Mouse (Mus musculus) neural tube, embryonic 15.5 days (tissue): ENCODE measurements at regions not wholly inside any gene's neighbourhood (a gene's known extent, or its start where the extent isn't known, plus 50 kb on each side); places are given as distances from the start of the nearest gene placed in this dataset.

Experiments used
- ATAC-seq: fragments of 200-750 bp; cut with Nextera tagmentation; 2 replicates; pipeline ENCODE4 v1.8.0; 2017; ENCODE audit warnings: mild to moderate bottlenecking, moderate TSS enrichment, moderate library complexity; ENCODE audit not compliant: low FRiP score
- H3K27ac ChIP-seq: fragments of 300-500 bp; sonication (generic); replicated peaks from 2 replicates; pipeline ENCODE4 v1.5.1; 2015; ENCODE audit warnings: mild to moderate bottlenecking, inconsistent platforms
- H3K27me3 ChIP-seq: fragments of 300-500 bp; sonication (generic); replicated peaks from 2 replicates; pipeline ENCODE4 v1.6.1; 2015; ENCODE audit warnings: inconsistent platforms
- H3K36me3 ChIP-seq: fragments of 300-500 bp; sonication (generic); 2 replicates; pipeline ENCODE4 v1.6.1; 2015; ENCODE audit warnings: inconsistent platforms
- H3K4me1 ChIP-seq: fragments of 300-500 bp; sonication (generic); 2 replicates; pipeline ENCODE4 v1.6.1; 2015; ENCODE audit warnings: inconsistent platforms
- H3K4me2 ChIP-seq: fragments of 300-500 bp; sonication (generic); 2 replicates; pipeline ENCODE4 v1.6.1; 2015; ENCODE audit warnings: inconsistent platforms, mild to moderate bottlenecking, moderate library complexity
- H3K4me3 ChIP-seq: fragments of 300-500 bp; sonication (generic); replicated peaks from 2 replicates; pipeline ENCODE4 v1.5.1; 2015; ENCODE audit warnings: mild to moderate bottlenecking, inconsistent platforms
- H3K9ac ChIP-seq: fragments of 300-500 bp; sonication (generic); replicated peaks from 2 replicates; pipeline ENCODE4 v1.6.1; 2015; ENCODE audit warnings: mild to moderate bottlenecking, inconsistent platforms
- H3K9me3 ChIP-seq: fragments of 300-500 bp; sonication (generic); replicated peaks from 2 replicates; pipeline ENCODE4 v1.6.1; 2016; ENCODE audit warnings: inconsistent platforms
- WGBS: fragments of 180-500 bp; shearing (Covaris S2); methylation state at CpG from one replicate; pipeline ENCODE4 v1.1.7; 2015; ENCODE audit warnings: mixed read lengths; 5-methylcytosine and 5-hydroxymethylcytosine counted together

DNA sequence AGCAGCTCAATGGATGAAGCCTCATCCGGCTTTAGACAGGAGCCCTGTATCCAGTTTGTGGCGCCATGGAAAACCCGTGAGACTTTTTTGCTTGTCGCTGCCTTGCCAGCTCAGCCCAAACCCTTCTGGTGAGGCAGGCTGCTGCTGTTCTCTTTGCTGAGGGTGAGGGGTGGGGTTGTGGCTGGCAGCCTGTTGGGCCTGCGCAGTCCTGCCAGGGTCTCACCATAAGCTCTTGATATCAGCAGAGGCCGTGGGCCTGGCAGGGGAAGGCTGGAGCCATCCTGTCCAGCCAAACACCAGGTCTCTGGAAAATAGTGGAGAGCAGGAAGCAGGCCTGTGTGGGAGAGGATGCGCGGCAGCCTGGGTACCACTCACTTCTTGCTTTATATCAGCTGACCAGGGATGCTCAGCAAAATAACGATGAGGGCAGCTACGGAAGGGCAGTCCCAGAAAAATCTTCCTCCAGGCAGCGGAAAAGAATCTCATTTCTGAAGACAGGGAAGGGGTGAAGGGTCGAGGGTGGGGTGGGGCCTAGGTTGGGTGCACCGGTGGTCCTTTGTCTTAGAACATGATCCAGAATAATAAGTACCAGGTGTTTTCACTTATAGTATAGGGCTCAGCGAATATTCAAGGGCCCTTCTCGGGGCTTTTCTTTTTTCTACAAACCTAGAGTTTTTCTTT lies 73.4 kb upstream of the Medag start:
- Histone ChIP-seq H3K9ac (no peak overlapping the region), H3K27ac (no peak overlapping the region), H3K36me3 (no peaks in the 10 kb centered on the region), H3K9me3 (no peaks in the 10 kb centered on the region), H3K4me3 (no peak overlapping the region), H3K27me3 (no peaks in the 10 kb centered on the region), H3K4me2 (no peak overlapping the region), H3K4me1 (peaks cover 11% of the 10 kb centered on the region)
- 73% methylated on average over 15 of the region's 15 CpGs for WGBS
- no peak for ATAC-seq

DNA sequence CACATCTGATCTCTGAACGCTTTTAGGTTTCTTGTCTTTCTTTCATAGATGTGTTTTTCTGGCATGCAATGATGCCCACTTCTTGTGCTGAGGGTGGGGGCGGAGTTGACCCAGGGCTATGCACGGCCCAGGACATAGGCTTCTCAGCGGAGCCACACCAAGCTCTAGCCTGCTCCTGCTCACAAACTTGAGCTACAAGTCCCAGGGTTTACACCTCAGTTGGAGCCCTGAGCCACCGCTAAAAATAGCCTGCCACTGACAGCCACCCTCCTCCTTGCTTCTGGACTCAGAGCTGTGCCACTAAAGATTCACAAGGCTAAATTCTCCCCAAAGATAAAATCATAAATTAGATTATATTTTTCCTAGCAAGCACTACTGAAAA lies 72.9 kb upstream of the Medag start:
- Histone ChIP-seq H3K4me3 (no peak overlapping the region), H3K4me2 (no peak overlapping the region), H3K27ac (no peak overlapping the region), H3K9me3 (no peaks in the 10 kb centered on the region), H3K27me3 (no peaks in the 10 kb centered on the region), H3K36me3 (no peaks in the 10 kb centered on the region), H3K4me1 (peaks cover 11% of the 10 kb centered on the region), H3K9ac (no peak overlapping the region)
- 72% methylated on average over 5 of the region's 5 CpGs for WGBS
- no peak for ATAC-seq

GRCm38 (mm10) chr5:149340361-149340760 lies 71.2 kb upstream of the Medag start:
- H3K4me1 ChIP-seq: peaks cover 7% of the 10 kb centered on the region; the same call in 1 of the 2 replicates
- H3K9me3 ChIP-seq: no peaks in the 10 kb centered on the region
- no peaks in the 10 kb centered on the region for H3K36me3 ChIP-seq
- H3K4me3 ChIP-seq: no peak overlapping the region
- WGBS: 83% methylated on average over 7 of the region's 7 CpGs
- H3K27me3 ChIP-seq: no peaks in the 10 kb centered on the region
- ATAC-seq: no peak
- H3K4me2 ChIP-seq: no peak overlapping the region
- H3K9ac ChIP-seq: no peak overlapping the region
- no peak overlapping the region for H3K27ac ChIP-seq

DNA sequence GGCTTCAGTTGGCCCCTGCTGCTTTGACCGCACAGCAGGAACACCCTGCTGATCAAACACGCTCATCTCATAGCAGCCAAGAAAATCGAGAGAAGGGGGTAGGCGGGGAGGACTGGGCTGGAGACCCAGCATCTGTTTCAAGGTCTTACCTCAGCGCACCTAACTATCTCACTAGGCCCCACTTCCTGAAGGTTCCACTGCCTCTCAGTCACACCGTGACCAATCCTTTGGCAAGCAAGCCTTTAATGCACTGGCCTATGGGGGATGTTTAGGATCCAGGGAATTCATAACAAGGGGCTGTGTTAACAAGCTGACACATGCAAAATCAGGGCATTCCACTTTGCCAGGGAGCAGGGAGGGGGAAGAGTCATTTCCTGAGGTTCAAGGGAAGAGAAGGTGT lies 70.1 kb upstream of the Medag start:
- no peak overlapping the region for H3K27ac ChIP-seq
- no peak overlapping the region for H3K4me3 ChIP-seq
- 60% methylated on average over 6 of the region's 6 CpGs for WGBS
- H3K4me1 ChIP-seq: no peaks in the 10 kb centered on the region
- ATAC-seq: no peak
- no peaks in the 10 kb centered on the region for H3K27me3 ChIP-seq
- no peak overlapping the region for H3K4me2 ChIP-seq
- no peaks in the 10 kb centered on the region for H3K9me3 ChIP-seq
- H3K36me3 ChIP-seq: no peaks in the 10 kb centered on the region
- H3K9ac ChIP-seq: no peak overlapping the region

GRCm38 (mm10) chr5:149343610-149344527 lies 67.7 kb upstream of the Medag start:
- WGBS: 92% methylated on average over 21 of the region's 21 CpGs
- H3K9me3 ChIP-seq: no peaks in the 10 kb centered on the region
- no peaks in the 10 kb centered on the region for H3K36me3 ChIP-seq
- H3K9ac ChIP-seq: no peak overlapping the region
- H3K4me3 ChIP-seq: no peak overlapping the region
- no peaks in the 10 kb centered on the region for H3K27me3 ChIP-seq
- ATAC-seq: no peak
- no peaks in the 10 kb centered on the region for H3K4me1 ChIP-seq
- H3K27ac ChIP-seq: no peak overlapping the region
- no peak overlapping the region for H3K4me2 ChIP-seq

- Histone ChIP-seq H3K36me3 (no peaks in the 10 kb centered on the region), H3K4me2 (no peak overlapping the region), H3K27me3 (no peaks in the 10 kb centered on the region), H3K27ac (no peak overlapping the region), H3K4me1 (no peaks in the 10 kb centered on the region), H3K4me3 (no peak overlapping the region), H3K9ac (no peak overlapping the region), H3K9me3 (no peaks in the 10 kb centered on the region)
- no peak for ATAC-seq
- WGBS: 82% methylated on average over 4 of the region's 4 CpGs
These were observed 67.1 kb upstream of the Medag start for GRCm38 (mm10) chr5:149344528-149344855.

- no peak for ATAC-seq
- H3K27ac ChIP-seq: no peak overlapping the region
- H3K27me3 ChIP-seq: no peaks in the 10 kb centered on the region
- H3K4me2 ChIP-seq: no peak overlapping the region
- H3K4me1 ChIP-seq: peaks cover 4% of the 10 kb centered on the region; the same call in 1 of the 2 replicates
- no peak overlapping the region for H3K9ac ChIP-seq
- 88% methylated on average over 6 of the region's 6 CpGs for WGBS
- H3K4me3 ChIP-seq: no peak overlapping the region
- no peaks in the 10 kb centered on the region for H3K9me3 ChIP-seq
- H3K36me3 ChIP-seq: no peaks in the 10 kb centered on the region
These were observed 66.4 kb upstream of the Medag start for GRCm38 (mm10) chr5:149345161-149345560.

- H3K36me3 ChIP-seq: no peaks in the 10 kb centered on the region
- no peaks in the 10 kb centered on the region for H3K27me3 ChIP-seq
- H3K9ac ChIP-seq: no peak overlapping the region
- no peaks in the 10 kb centered on the region for H3K9me3 ChIP-seq
- 40% methylated on average over 8 of the region's 8 CpGs for WGBS
- H3K4me3 ChIP-seq: no peak overlapping the region
- H3K27ac ChIP-seq: no peak overlapping the region
- H3K4me1 ChIP-seq: peaks cover 15% of the 10 kb centered on the region
- no peak overlapping the region for H3K4me2 ChIP-seq
- ATAC-seq: peak; percentile 50; the same call in 1 of the 2 replicates
These were observed 61.9 kb upstream of the Medag start for GRCm38 (mm10) chr5:149349685-149350084.

DNA sequence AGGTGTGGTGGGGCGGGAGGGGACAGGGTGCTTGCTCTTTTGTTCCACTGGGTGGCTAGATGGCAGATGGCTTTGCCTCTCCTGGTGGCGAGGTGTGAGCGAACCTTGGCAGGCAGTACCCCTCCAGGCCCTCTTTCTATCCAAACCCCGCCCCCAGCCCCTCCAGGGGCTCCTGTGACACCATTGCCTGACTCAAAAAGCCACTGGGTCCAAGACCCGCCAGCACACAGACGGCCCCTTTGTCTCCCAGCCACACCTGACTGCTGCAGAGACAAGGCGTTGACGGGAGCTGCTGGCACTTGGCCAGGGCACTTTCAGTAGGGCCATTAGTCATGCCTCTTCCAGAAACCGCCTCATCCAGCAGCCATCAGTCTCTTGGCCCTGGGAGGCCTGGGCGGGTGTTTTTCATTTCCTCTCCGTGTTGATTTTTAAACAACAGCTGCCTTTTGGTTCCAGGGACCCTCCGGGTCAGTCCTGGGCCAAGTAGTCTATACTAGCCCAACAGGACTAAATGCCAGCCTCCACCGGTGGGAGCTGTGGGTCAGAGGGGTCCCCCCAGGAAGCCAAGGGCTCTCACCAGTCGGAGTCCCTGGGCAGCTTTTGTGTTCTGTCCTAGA lies 58.4 kb upstream of the Medag start:
- peaks cover 15% of the 10 kb centered on the region for H3K4me1 ChIP-seq
- H3K27ac ChIP-seq: 0 out of 2 replicates have a peak overlapping the region, but pooled peaks have one; percentile 28
- no peaks in the 10 kb centered on the region for H3K27me3 ChIP-seq
- H3K4me2 ChIP-seq: peak overlapping the region; percentile 20
- H3K36me3 ChIP-seq: no peaks in the 10 kb centered on the region
- ATAC-seq: peak; percentile 57; the same call in 1 of the 2 replicates
- no peak overlapping the region for H3K4me3 ChIP-seq
- H3K9me3 ChIP-seq: no peaks in the 10 kb centered on the region
- 15% methylated on average over 14 of the region's 14 CpGs for WGBS
- H3K9ac ChIP-seq: no peak overlapping the region

DNA sequence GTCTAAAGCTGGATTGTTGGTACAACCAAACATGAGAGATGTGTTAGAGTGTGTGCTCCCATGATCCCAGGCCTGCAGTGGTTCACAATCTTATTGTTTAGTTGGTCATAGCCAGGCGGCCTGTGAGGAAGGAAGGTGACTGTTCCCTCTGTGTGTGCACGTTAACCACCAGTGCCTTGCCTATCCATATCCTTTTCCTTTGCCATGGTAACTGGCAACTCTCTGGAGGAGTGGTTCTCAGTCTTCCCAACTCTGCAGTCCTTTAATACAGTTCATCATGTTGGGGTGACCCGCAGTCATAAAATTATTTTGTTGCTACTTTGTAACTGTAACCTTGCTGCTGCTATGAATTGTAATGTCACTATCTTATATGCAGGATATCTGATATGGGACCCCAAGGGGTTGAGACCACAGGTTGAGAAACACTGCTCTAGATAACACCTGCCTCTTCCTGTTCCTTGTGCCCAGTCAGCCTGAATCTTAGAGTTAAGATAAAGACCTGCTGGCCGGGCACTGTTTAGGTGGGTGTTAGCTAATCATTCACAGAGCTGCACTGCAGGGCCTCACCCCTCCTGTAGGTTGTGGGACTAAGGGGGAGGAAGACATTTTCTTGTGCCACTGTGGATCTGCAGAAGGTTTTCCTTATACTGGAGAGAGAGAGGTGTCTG lies 57.0 kb upstream of the Medag start:
- H3K27me3 ChIP-seq: no peaks in the 10 kb centered on the region
- ATAC-seq: no peak
- 82% methylated on average over 4 of the region's 4 CpGs for WGBS
- H3K9ac ChIP-seq: no peak overlapping the region
- no peak overlapping the region for H3K4me3 ChIP-seq
- peaks cover 15% of the 10 kb centered on the region for H3K4me1 ChIP-seq
- no peak overlapping the region for H3K4me2 ChIP-seq
- H3K9me3 ChIP-seq: no peaks in the 10 kb centered on the region
- H3K27ac ChIP-seq: no peak overlapping the region
- H3K36me3 ChIP-seq: no peaks in the 10 kb centered on the region

DNA sequence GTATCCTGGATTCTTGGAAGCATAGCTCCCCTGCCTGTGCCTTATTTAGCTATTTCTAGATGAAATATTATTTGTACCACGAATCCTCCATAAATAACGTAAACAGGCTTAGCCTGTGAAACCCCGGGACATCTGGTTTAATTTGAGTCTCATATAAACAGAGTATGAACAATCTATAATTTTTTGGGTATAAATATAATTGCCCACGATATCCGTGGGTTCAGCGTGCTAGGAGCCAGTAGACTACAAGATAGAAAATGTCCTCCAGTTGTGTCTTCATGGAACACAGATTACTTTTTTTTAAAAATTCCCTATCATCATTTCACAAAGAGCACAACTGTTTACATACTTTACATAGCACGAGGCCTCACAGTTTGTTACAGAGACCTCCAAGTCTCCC lies 56.4 kb upstream of the Medag start:
- ATAC-seq: no peak

More for the DNA sequence above, 56.4 kb upstream of the Medag start:
- H3K36me3 ChIP-seq: no peaks in the 10 kb centered on the region
- H3K27me3 ChIP-seq: no peaks in the 10 kb centered on the region
- no peak overlapping the region for H3K27ac ChIP-seq
- H3K4me3 ChIP-seq: no peak overlapping the region
- no peak overlapping the region for H3K9ac ChIP-seq
- H3K9me3 ChIP-seq: no peaks in the 10 kb centered on the region
- H3K4me2 ChIP-seq: no peak overlapping the region
- WGBS: 86% methylated on average over 7 of the region's 7 CpGs
- peaks cover 11% of the 10 kb centered on the region for H3K4me1 ChIP-seq
